Mouse (Mus musculus): ENCODE results near the gene Atxn7.

- TF ChIP-seq CTCF (IDR thresholded peaks at IDR 0.05; ENCODE audit: low read depth, low read length) (no peak), GATA1 (IDR thresholded peaks at IDR 0.05; ENCODE audit: borderline replicate concordance, low read length) (no peak), TAL1 (conservative IDR thresholded peaks at IDR 0.05; ENCODE audit: low read depth, low read length) (no peak), POLR2AphosphoS5 (IDR thresholded peaks at IDR 0.05; ENCODE audit: insufficient replicate concordance, low read depth, low read length) (no peak)
These were observed 122.6 kb downstream of the Atxn7 start for GRCm38 (mm10) chr14:14083811-14084210.

Measured in G1E (cell line).